Mouse (Mus musculus) G1E (cell line): Measurements from ENCODE around the gene Nsun2.

ENCODE experiments used
- CTCF ChIP-seq: IDR thresholded peaks from 2 replicates; pipeline ENCODE4 v1.5.1; 2012; ENCODE audit warnings: low read depth, low read length, inconsistent platforms, mixed read lengths
- GATA1 ChIP-seq: IDR thresholded peaks from 2 replicates; pipeline ENCODE4 v1.6.1; 2012; ENCODE audit warnings: borderline replicate concordance, low read length, inconsistent platforms, mixed read lengths
- POLR2AphosphoS5 ChIP-seq: IDR thresholded peaks from 2 replicates; pipeline ENCODE4 v1.6.1; 2012; ENCODE audit warnings: low read depth, low read length, inconsistent platforms; ENCODE audit not compliant: insufficient replicate concordance
- TAL1 ChIP-seq: conservative IDR thresholded peaks from 2 replicates; pipeline ENCODE4 v1.6.1; 2012; ENCODE audit warnings: low read depth, low read length, inconsistent platforms, mixed read lengths

- TF ChIP-seq CTCF (no peak), TAL1 (no peak), GATA1 (no peak), POLR2AphosphoS5 (no peak)
Observed at GRCm38 (mm10) chr13:69492876-69493463, 40.6 kb upstream of the Nsun2 start.
